Mouse (Mus musculus) CH12.LX (cell line): Measurements from ENCODE around the gene Zfp58. TPM values are rescaled to one million over a fixed set of nuclear protein-coding genes. Genes with fewer than 3 reads are reported as not detected.
A peak's percentile ranks its signal among the peaks of the same experiment; 100 is the strongest.

Source experiments
- DNase-seq: peaks from one replicate; pipeline ENCODE4 v3.0.0-alpha.2; 2013; ENCODE audit errors: extremely low read depth
- H3K27ac ChIP-seq: 2 replicates; pipeline ENCODE4 v1.5.1; 2012; ENCODE audit warnings: low read depth, mild to moderate bottlenecking, control low read depth, moderate library complexity; ENCODE audit not compliant: insufficient read depth
- H3K27me3 ChIP-seq: replicated peaks from 2 replicates; pipeline ENCODE3; 2012; ENCODE audit warnings: inconsistent platforms
- H3K36me3 ChIP-seq, 2 experiments: replicated peaks in 1 of 2; 2 replicates each; pipeline versions ENCODE3 to v1.6.1; 2012; ENCODE audit warnings: inconsistent platforms in 1 of 2, low read length in 1 of 2, mild to moderate bottlenecking in 1 of 2, mixed read lengths in 1 of 2, moderate library complexity in 1 of 2; ENCODE audit not compliant: control insufficient read depth in 1 of 2, insufficient read depth in 1 of 2
- H3K4me1 ChIP-seq, 2 experiments: 2 replicates each; pipeline ENCODE4 v1.6.1; 2012; ENCODE audit warnings: inconsistent platforms in 1 of 2, moderate library complexity in 1 of 2; ENCODE audit not compliant: insufficient read depth in 2 of 2, control insufficient read depth in 1 of 2
- H3K4me2 ChIP-seq: 2 replicates; pipeline ENCODE4 v1.6.1; 2012; ENCODE audit warnings: low read depth, mild to moderate bottlenecking, control low read depth; ENCODE audit not compliant: poor library complexity, insufficient read depth, severe bottlenecking
- H3K4me3 ChIP-seq, 3 experiments: fragments of 150-350 bp in 1 of 3; sonication (generic) in 1 of 3; replicated peaks in 1 of 3; 2 replicates each; pipeline versions ENCODE3 to v1.5.1; 2011 to 2012; ENCODE audit warnings: low read depth in 2 of 3, low read length in 2 of 3, mild to moderate bottlenecking in 2 of 3, moderate library complexity in 2 of 3, control low read depth in 1 of 3, improper control_type of control experiment in 1 of 3, inconsistent platforms in 1 of 3, mixed read lengths in 1 of 3; ENCODE audit not compliant: poor library complexity in 1 of 3
- H3K79me2 ChIP-seq: replicated peaks from 2 replicates; pipeline ENCODE4 v1.6.1; 2012; ENCODE audit warnings: mild to moderate bottlenecking, moderate library complexity; ENCODE audit not compliant: control insufficient read depth, poor library complexity, insufficient read depth, severe bottlenecking; ENCODE audit errors: extremely low read depth
- H3K9ac ChIP-seq: 2 replicates; pipeline ENCODE4 v1.6.1; 2012; ENCODE audit warnings: low read depth, mild to moderate bottlenecking, control low read depth, moderate library complexity; ENCODE audit not compliant: insufficient read depth
- H3K9me3 ChIP-seq: replicated peaks from 2 replicates; pipeline ENCODE3; 2012; ENCODE audit warnings: low read length, inconsistent platforms, mixed read lengths
- CHD2 ChIP-seq: IDR thresholded peaks from 2 replicates; pipeline ENCODE4 v1.6.1; 2011; ENCODE audit warnings: low read length, improper control_type of control experiment
- CTCF ChIP-seq, 2 experiments: IDR thresholded peaks in 1 of 2; conservative IDR thresholded peaks in 1 of 2; 2 replicates each; pipeline ENCODE4 v1.5.1; 2011 to 2012; ENCODE audit warnings: low read depth in 2 of 2, low read length in 2 of 2, improper control_type of control experiment in 1 of 2, inconsistent platforms in 1 of 2, mild to moderate bottlenecking in 1 of 2, moderate library complexity in 1 of 2
- ELF1 ChIP-seq: IDR thresholded peaks from 2 replicates; pipeline ENCODE4 v1.6.1; 2014; ENCODE audit warnings: low read depth, mild to moderate bottlenecking, inconsistent platforms, low read length, improper control_type of control experiment
- EP300 ChIP-seq: IDR thresholded peaks from 2 replicates; pipeline ENCODE4 v1.6.1; 2011; ENCODE audit warnings: low read length, improper control_type of control experiment
- GABPA ChIP-seq: IDR thresholded peaks from 2 replicates; pipeline ENCODE4 v1.6.1; 2012; ENCODE audit warnings: low read depth, low read length, improper control_type of control experiment, inconsistent platforms; ENCODE audit not compliant: insufficient replicate concordance
- HCFC1 ChIP-seq: IDR thresholded peaks from 2 replicates; pipeline ENCODE4 v1.6.1; 2012; ENCODE audit warnings: low read depth, mild to moderate bottlenecking, inconsistent platforms, low read length, improper control_type of control experiment
- JUN ChIP-seq: IDR thresholded peaks from 2 replicates; pipeline ENCODE4 v1.6.1; 2011; ENCODE audit warnings: low read depth, mild to moderate bottlenecking, low read length, improper control_type of control experiment, moderate library complexity; ENCODE audit not compliant: insufficient read depth
- KAT2A ChIP-seq: IDR thresholded peaks from 2 replicates; pipeline ENCODE4 v1.6.1; 2012; ENCODE audit warnings: low read length, improper control_type of control experiment, inconsistent platforms; ENCODE audit not compliant: insufficient replicate concordance
- MAFK ChIP-seq: IDR thresholded peaks from 2 replicates; pipeline ENCODE4 v1.6.1; 2011; ENCODE audit warnings: low read length, improper control_type of control experiment; ENCODE audit not compliant: insufficient replicate concordance
- MAX ChIP-seq: IDR thresholded peaks from 2 replicates; pipeline ENCODE4 v1.6.1; 2011; ENCODE audit warnings: low read length, improper control_type of control experiment
- MAZ ChIP-seq: IDR thresholded peaks from 2 replicates; pipeline ENCODE4 v1.6.1; 2012; ENCODE audit warnings: low read depth, mild to moderate bottlenecking, inconsistent platforms, low read length, improper control_type of control experiment, moderate library complexity
- MEF2A ChIP-seq: IDR thresholded peaks from 2 replicates; pipeline ENCODE4 v1.6.1; 2014; ENCODE audit warnings: low read depth, mild to moderate bottlenecking, inconsistent platforms, low read length, improper control_type of control experiment, borderline replicate concordance
- MXI1 ChIP-seq: IDR thresholded peaks from 2 replicates; pipeline ENCODE4 v1.6.1; 2011; ENCODE audit warnings: mild to moderate bottlenecking, low read depth, low read length, improper control_type of control experiment
- MYC ChIP-seq: IDR thresholded peaks from 2 replicates; pipeline ENCODE4 v1.6.1; 2011; ENCODE audit warnings: low read depth, mild to moderate bottlenecking, improper control_type of control experiment, low read length
- NELFE ChIP-seq: IDR thresholded peaks from 2 replicates; pipeline ENCODE4 v1.6.1; 2011; ENCODE audit warnings: low read depth, low read length, improper control_type of control experiment
- NRF1 ChIP-seq: IDR thresholded peaks from 2 replicates; pipeline ENCODE4 v1.6.1; 2014; ENCODE audit warnings: low read depth, mild to moderate bottlenecking, inconsistent platforms, low read length, improper control_type of control experiment, moderate library complexity
- PAX5 ChIP-seq: IDR thresholded peaks from 2 replicates; pipeline ENCODE4 v1.6.1; 2012; ENCODE audit warnings: low read length, inconsistent platforms, mixed read lengths
- POLR2A ChIP-seq: IDR thresholded peaks from 2 replicates; pipeline ENCODE4 v1.6.1; 2011; ENCODE audit warnings: low read depth, mild to moderate bottlenecking, improper control_type of control experiment, low read length
- POLR2AphosphoS2 ChIP-seq: IDR thresholded peaks from 2 replicates; pipeline ENCODE4 v1.6.1; 2011; ENCODE audit warnings: low read depth, low read length, improper control_type of control experiment
- RCOR1 ChIP-seq: conservative IDR thresholded peaks from 2 replicates; pipeline ENCODE4 v1.6.1; 2012; ENCODE audit warnings: low read depth, mild to moderate bottlenecking, inconsistent platforms, low read length, improper control_type of control experiment
- SIN3A ChIP-seq: IDR thresholded peaks from 2 replicates; pipeline ENCODE4 v1.6.1; 2012; ENCODE audit warnings: low read length, improper control_type of control experiment, inconsistent platforms
- SMC3 ChIP-seq: IDR thresholded peaks from 2 replicates; pipeline ENCODE4 v1.6.1; 2011; ENCODE audit warnings: low read depth, low read length, improper control_type of control experiment
- TBP ChIP-seq: conservative IDR thresholded peaks from 2 replicates; pipeline ENCODE4 v1.6.1; 2011; ENCODE audit warnings: low read depth, low read length, improper control_type of control experiment
- TCF12 ChIP-seq: IDR thresholded peaks from 2 replicates; pipeline ENCODE4 v1.6.1; 2014; ENCODE audit warnings: low read depth, mild to moderate bottlenecking, inconsistent platforms, low read length, improper control_type of control experiment
- USF1 ChIP-seq: IDR thresholded peaks from 2 replicates; pipeline ENCODE4 v1.6.1; 2014; ENCODE audit warnings: low read depth, mild to moderate bottlenecking, inconsistent platforms, low read length, improper control_type of control experiment
- USF2 ChIP-seq: conservative IDR thresholded peaks from 2 replicates; pipeline ENCODE4 v1.6.1; 2011; ENCODE audit warnings: low read depth, low read length, improper control_type of control experiment
- ZC3H11A ChIP-seq: IDR thresholded peaks from 2 replicates; pipeline ENCODE4 v1.6.1; 2012; ENCODE audit warnings: low read depth, mild to moderate bottlenecking, inconsistent platforms, low read length, improper control_type of control experiment
- ZMIZ1 ChIP-seq: IDR thresholded peaks from 2 replicates; pipeline ENCODE4 v1.6.1; 2012; ENCODE audit warnings: low read depth, mild to moderate bottlenecking, inconsistent platforms, low read length, improper control_type of control experiment
- dilution Hi-C: fragments of 300-500 bp; cut with MboI; formaldehyde crosslinking; loops from 2 replicates; pipeline ENCODE4 v1.14.3; 2020; ENCODE audit warnings: low sequenced_read_pairs; ENCODE audit not compliant: extremely low pct_unique_long_range_greater_than_20kb, extremely low pct_ligation_motif_present
- in situ Hi-C: fragments of 300-500 bp; cut with MboI; formaldehyde crosslinking; loops from 3 replicates; pipeline ENCODE4 v1.14.3; 2019; ENCODE audit warnings: low sequenced_read_pairs, low pct_ligation_motif_present, low pct_unique_long_range_greater_than_20kb, mixed read lengths
- polyA plus RNA-seq: library from polyadenylated mRNA; unstranded; fragments of >175 nt; gene quantifications from 2 replicates; pipeline ENCODE4 v1.2.1, GENCODE M21; 2012; ENCODE audit warnings: low read depth; ENCODE audit not compliant: insufficient read length
- total RNA-seq, 2 experiments: library from RNA; depleted of rRNA; stranded (reverse); fragments of 300-350 nt in 1 of 2; fragments of >200 nt in 1 of 2; gene quantifications; 2 replicates each; pipeline ENCODE4 v1.2.3; 2012 to 2014

Zfp58 gene
- total and polyA plus RNA-seq, 3 experiments, result 2.9 to 5.9 (median 4.3) TPM

GRCm38 (mm10) chr13:67484424-67484811 is 15.9 kb downstream of the Zfp58 start:
- Histone ChIP-seq H3K9ac (peak overlapping the region; percentile 46; the same call in 1 of the 2 replicates), H3K4me3 (peak overlapping the region; percentile 59 to 80 (median 78)), H3K4me2 (peak overlapping the region; percentile 82), H3K79me2 (peaks cover 3% of the 10 kb centered on the region; the same call in 1 of the 2 replicates), H3K27me3 (no peaks in the 10 kb centered on the region), H3K27ac (no peak overlapping the region), H3K4me1 (peaks cover 4 to 19% of the 10 kb centered on the region in 2 experiments), H3K36me3 (peaks cover 0 to 12% of the 10 kb centered on the region in 2 experiments), H3K9me3 (no peaks in the 10 kb centered on the region)
- dilution Hi-C loops (no loop called here), in situ Hi-C loops (no loop called here)
- DNase-seq, result no peak
- TF ChIP-seq MAFK, result no peak
- no peak for TF ChIP-seq NELFE
- no peak for TF ChIP-seq USF2
- no peak for TF ChIP-seq RCOR1
- TF ChIP-seq SIN3A, result no peak
- no peak for TF ChIP-seq ZMIZ1
- TF ChIP-seq USF1, result no peak

GRCm38 (mm10) chr13:67483625-67484423 is 16.5 kb downstream of the Zfp58 start, which contains the start of gene Zfp874b:
Gene Zfp874b, minus strand, starts transcription at chr13:67484258.
- Histone ChIP-seq H3K36me3 (peaks cover 0 to 10% of the 10 kb centered on the region in 2 experiments), H3K9me3 (no peaks in the 10 kb centered on the region), H3K4me2 (peak within 1 kb of the TSS; percentile 98), H3K79me2 (peaks cover 3% of the 10 kb centered on the region; the same call in 1 of the 2 replicates), H3K9ac (peak within 1 kb of the TSS; percentile 55), H3K4me1 (peaks cover 4 to 19% of the 10 kb centered on the region in 2 experiments), H3K27ac (no peak within 1 kb of the TSS), H3K4me3 (peak within 1 kb of the TSS; percentile 59 to 80 (median 78)), H3K27me3 (no peaks in the 10 kb centered on the region)
- peak; percentile 89 for DNase-seq
- TF ChIP-seq KAT2A, result peak; percentile 68; the same call in 1 of the 2 replicates
- no peak for TF ChIP-seq PAX5
- TF ChIP-seq NRF1, result no peak
- TF ChIP-seq JUN, result peak; percentile 31; the same call in 1 of the 2 replicates
- peak; percentile 90 for TF ChIP-seq HCFC1
- TF ChIP-seq MAX, result peak; percentile 67
- TF ChIP-seq TBP, result peak; percentile 78; the same call in 1 of the 2 replicates
- TF ChIP-seq MAZ, result no peak
- TF ChIP-seq MYC, result peak; percentile 63; the same call in 1 of the 2 replicates
- TF ChIP-seq MEF2A, result no peak
- TF ChIP-seq EP300, result no peak
- TF ChIP-seq CTCF (conservative IDR thresholded peaks at IDR 0.05 in 1 of 2, IDR thresholded peaks at IDR 0.05 in 1 of 2; ENCODE audit: low read depth in 2 of 2, low read length in 2 of 2), result no peak
- TF ChIP-seq TCF12, result peak; percentile 14; the same call in 1 of the 2 replicates
- TF ChIP-seq SIN3A, result peak; percentile 85
- no peak for TF ChIP-seq USF1
- peak; percentile 66 for TF ChIP-seq POLR2A
- TF ChIP-seq CHD2, result no peak
- TF ChIP-seq ZMIZ1, result no peak
- 0 out of 2 replicates have a peak, but pooled peaks have one; percentile 7 for TF ChIP-seq ELF1
- TF ChIP-seq USF2, result no peak
- peak; percentile 87 for TF ChIP-seq MXI1
- TF ChIP-seq NELFE, result no peak
- no peak; the same call in 1 of the 2 replicates for TF ChIP-seq GABPA
- TF ChIP-seq SMC3, result no peak
- TF ChIP-seq ZC3H11A, result no peak
- no peak for TF ChIP-seq POLR2AphosphoS2
- in situ Hi-C loops (no loop called here), dilution Hi-C loops (no loop called here)
